Mouse (Mus musculus): ENCODE measurements around the gene Slc35f4.

- TF ChIP-seq TCF12 (IDR thresholded peaks at IDR 0.05; ENCODE audit: low read depth, low read length) (no peak), CTCF (conservative IDR thresholded peaks at IDR 0.05 in 1 of 2, IDR thresholded peaks at IDR 0.05 in 1 of 2; ENCODE audit: low read depth in 2 of 2, low read length in 2 of 2) (no peak), HCFC1 (IDR thresholded peaks at IDR 0.05; ENCODE audit: low read depth, low read length) (no peak), POLR2A (IDR thresholded peaks at IDR 0.05; ENCODE audit: low read depth, low read length) (no peak), SIN3A (IDR thresholded peaks at IDR 0.05; ENCODE audit: low read length) (no peak), USF1 (IDR thresholded peaks at IDR 0.05; ENCODE audit: low read depth, low read length) (no peak), CHD2 (IDR thresholded peaks at IDR 0.05; ENCODE audit: low read length) (no peak), MEF2A (IDR thresholded peaks at IDR 0.05; ENCODE audit: borderline replicate concordance, low read depth, low read length) (no peak), BHLHE40 (IDR thresholded peaks at IDR 0.05; ENCODE audit: low read depth, low read length) (no peak), ZC3H11A (IDR thresholded peaks at IDR 0.05; ENCODE audit: low read depth, low read length) (no peak), USF2 (conservative IDR thresholded peaks at IDR 0.05; ENCODE audit: low read depth, low read length) (no peak)
Observed at GRCm38 (mm10) chr14:49316493-49316894, 209.4 kb downstream of the Slc35f4 start.

Data from CH12.LX (cell line).